Mouse (Mus musculus): Measurements from ENCODE around the gene Trpc7. TPM values are rescaled to one million over a fixed set of nuclear protein-coding genes. Genes with fewer than 3 reads are reported as not detected.
A peak's percentile ranks its signal among the peaks of the same experiment; 100 is the strongest.

The Trpc7 gene
- polyA plus RNA-seq, 1 experiment, result 0.27 TPM

DNA sequence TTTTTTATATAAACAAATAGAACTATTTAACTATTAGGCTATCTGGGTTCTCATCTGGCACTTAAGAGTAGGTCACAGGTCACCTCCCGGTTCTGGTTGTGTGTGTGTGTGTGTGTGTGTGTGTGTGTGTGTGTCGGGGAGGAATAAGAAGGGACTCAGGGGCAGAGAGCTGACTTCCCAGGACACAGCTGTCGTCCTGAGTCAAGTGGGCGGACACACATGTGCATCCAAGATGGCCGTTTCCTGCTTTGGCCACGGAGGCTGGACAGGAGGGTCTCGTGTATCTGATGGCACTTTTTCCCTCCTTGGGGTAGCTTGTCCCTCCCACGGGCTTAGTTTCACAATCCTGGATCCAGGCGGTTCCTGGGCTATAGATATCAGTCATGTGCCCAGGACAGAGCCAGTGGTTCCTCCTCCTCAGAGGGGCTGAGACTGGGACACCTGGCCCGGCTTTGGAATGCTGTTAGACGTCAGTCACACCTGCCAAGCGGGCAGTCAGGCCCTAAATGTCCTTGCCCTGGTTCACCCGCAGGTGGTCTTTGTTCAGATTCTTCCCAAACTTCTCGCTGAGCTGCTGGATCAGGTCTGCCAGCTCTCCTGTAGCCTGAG lies 122.4 kb downstream of the Trpc7 start:
- Histone ChIP-seq H3K27me3 (ENCODE audit: control insufficient read depth, insufficient read depth, low read length) (no peaks in the 10 kb centered on the region; the same call in 1 of the 2 replicates), H3K4me3 (ENCODE audit: low read depth, low read length) (no peak overlapping the region), H3K27ac (ENCODE audit: insufficient read depth, low read depth, low read length) (no peak overlapping the region), H3K4me1 (ENCODE audit: control insufficient read depth, insufficient read depth, insufficient read length, low read length) (peaks cover 3% of the 10 kb centered on the region; the same call in 1 of the 2 replicates), H3K36me3 (ENCODE audit: control insufficient read depth, insufficient read depth, low read length) (no peaks in the 10 kb centered on the region)
- no peak for TF ChIP-seq CTCF (IDR thresholded peaks at IDR 0.05; ENCODE audit: extremely low read depth, insufficient read length, insufficient replicate concordance, low read depth, low read length)
- no peak for TF ChIP-seq POLR2A (IDR thresholded peaks at IDR 0.05; ENCODE audit: low read depth, low read length)
- WGBS, result 51% methylated on average over 14 of the region's 14 CpGs

- H3K27ac ChIP-seq (ENCODE audit: insufficient read depth, low read depth, low read length), result no peak overlapping the region
- no peak overlapping the region for H3K4me3 ChIP-seq (ENCODE audit: low read depth, low read length)
- no peak for TF ChIP-seq CTCF (IDR thresholded peaks at IDR 0.05; ENCODE audit: extremely low read depth, insufficient read length, insufficient replicate concordance, low read depth, low read length)
- TF ChIP-seq POLR2A (IDR thresholded peaks at IDR 0.05; ENCODE audit: low read depth, low read length), result no peak
- 39% methylated on average over 3 of the region's 3 CpGs for WGBS
- no peaks in the 10 kb centered on the region for H3K36me3 ChIP-seq (ENCODE audit: control insufficient read depth, insufficient read depth, low read length)
- no peaks in the 10 kb centered on the region; the same call in 1 of the 2 replicates for H3K27me3 ChIP-seq (ENCODE audit: control insufficient read depth, insufficient read depth, low read length)
- H3K4me1 ChIP-seq (ENCODE audit: control insufficient read depth, insufficient read depth, insufficient read length, low read length), result peaks cover 3% of the 10 kb centered on the region; the same call in 1 of the 2 replicates
Measured at GRCm38 (mm10) chr13:56772592-56772991, 123.2 kb downstream of the Trpc7 start.

DNA sequence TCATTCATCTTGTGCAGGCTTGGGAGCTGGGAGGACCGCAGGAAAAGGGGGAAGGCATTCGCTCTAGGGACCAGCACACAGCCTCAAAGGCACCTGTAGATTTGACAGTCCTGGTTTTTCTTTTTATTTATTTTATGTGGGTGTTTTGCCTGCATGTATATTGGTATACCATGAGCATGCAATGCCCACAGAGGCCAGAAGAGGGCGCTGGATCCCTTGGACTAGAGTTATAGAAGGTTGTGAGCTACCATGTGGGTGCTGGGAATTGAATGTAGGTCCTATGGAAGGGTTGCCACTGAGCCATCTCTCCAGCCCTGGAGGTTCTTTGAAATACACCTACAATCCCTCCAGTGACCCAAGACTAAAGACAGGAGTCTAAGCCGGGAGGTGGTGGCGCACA lies 125.0 kb downstream of the Trpc7 start:
- WGBS, result 69% methylated on average over 5 of the region's 5 CpGs
- H3K4me3 ChIP-seq (ENCODE audit: low read depth, low read length), result no peak overlapping the region
- H3K4me1 ChIP-seq (ENCODE audit: control insufficient read depth, insufficient read depth, insufficient read length, low read length), result peaks cover 3% of the 10 kb centered on the region; the same call in 1 of the 2 replicates
- TF ChIP-seq CTCF (IDR thresholded peaks at IDR 0.05; ENCODE audit: extremely low read depth, insufficient read length, insufficient replicate concordance, low read depth, low read length) (0 out of 2 replicates have a peak, but pooled peaks have one; percentile 19), POLR2A (IDR thresholded peaks at IDR 0.05; ENCODE audit: low read depth, low read length) (no peak)
- H3K36me3 ChIP-seq (ENCODE audit: control insufficient read depth, insufficient read depth, low read length), result no peaks in the 10 kb centered on the region
- no peak overlapping the region for H3K27ac ChIP-seq (ENCODE audit: insufficient read depth, low read depth, low read length)
- H3K27me3 ChIP-seq (ENCODE audit: control insufficient read depth, insufficient read depth, low read length), result no peaks in the 10 kb centered on the region; the same call in 1 of the 2 replicates

GRCm38 (mm10) chr13:56770136-56770578 lies 125.6 kb downstream of the Trpc7 start:
- no peak overlapping the region for H3K4me3 ChIP-seq (ENCODE audit: low read depth, low read length)
- H3K27ac ChIP-seq (ENCODE audit: insufficient read depth, low read depth, low read length), result no peak overlapping the region
- peaks cover 3% of the 10 kb centered on the region; the same call in 1 of the 2 replicates for H3K4me1 ChIP-seq (ENCODE audit: control insufficient read depth, insufficient read depth, insufficient read length, low read length)
- no peak for TF ChIP-seq CTCF (IDR thresholded peaks at IDR 0.05; ENCODE audit: extremely low read depth, insufficient read length, insufficient replicate concordance, low read depth, low read length)
- TF ChIP-seq POLR2A (IDR thresholded peaks at IDR 0.05; ENCODE audit: low read depth, low read length), result no peak
- WGBS, result 81% methylated on average over 1 of the region's 1 CpGs
- H3K27me3 ChIP-seq (ENCODE audit: control insufficient read depth, insufficient read depth, low read length), result no peaks in the 10 kb centered on the region; the same call in 1 of the 2 replicates
- H3K36me3 ChIP-seq (ENCODE audit: control insufficient read depth, insufficient read depth, low read length), result no peaks in the 10 kb centered on the region

DNA sequence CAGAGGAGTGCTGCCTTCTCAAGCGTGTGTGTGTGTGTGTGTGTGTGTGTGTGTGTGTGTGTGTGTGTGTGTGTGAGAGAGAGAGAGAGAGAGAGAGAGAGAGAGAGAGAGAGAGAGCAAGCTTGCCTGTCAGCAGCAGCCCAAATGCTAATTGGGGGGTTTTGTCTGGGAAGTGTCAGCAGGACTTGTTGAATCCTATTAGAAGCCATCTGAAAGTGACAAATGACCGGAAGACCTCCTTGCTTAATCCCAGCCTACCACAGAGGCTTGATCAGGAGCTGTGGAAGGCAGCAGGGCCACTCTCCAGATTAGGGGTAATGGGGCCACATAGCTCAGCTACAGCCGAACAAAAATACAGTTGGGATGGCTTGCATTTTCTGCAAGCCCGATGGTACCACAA lies 126.4 kb downstream of the Trpc7 start:
- Histone ChIP-seq H3K4me3 (ENCODE audit: low read depth, low read length) (no peak overlapping the region), H3K36me3 (ENCODE audit: control insufficient read depth, insufficient read depth, low read length) (no peaks in the 10 kb centered on the region), H3K4me1 (ENCODE audit: control insufficient read depth, insufficient read depth, insufficient read length, low read length) (peaks cover 5% of the 10 kb centered on the region; the same call in 1 of the 2 replicates), H3K27me3 (ENCODE audit: control insufficient read depth, insufficient read depth, low read length) (no peaks in the 10 kb centered on the region; the same call in 1 of the 2 replicates), H3K27ac (ENCODE audit: insufficient read depth, low read depth, low read length) (no peak overlapping the region)
- no peak for TF ChIP-seq POLR2A (IDR thresholded peaks at IDR 0.05; ENCODE audit: low read depth, low read length)
- TF ChIP-seq CTCF (IDR thresholded peaks at IDR 0.05; ENCODE audit: extremely low read depth, insufficient read length, insufficient replicate concordance, low read depth, low read length), result no peak
- 72% methylated on average over 4 of the region's 4 CpGs for WGBS

GRCm38 (mm10) chr13:56766211-56766610 lies 129.6 kb downstream of the Trpc7 start:
- H3K27me3 ChIP-seq (ENCODE audit: control insufficient read depth, insufficient read depth, low read length), result no peaks in the 10 kb centered on the region
- TF ChIP-seq POLR2A (IDR thresholded peaks at IDR 0.05; ENCODE audit: low read depth, low read length) (no peak), CTCF (IDR thresholded peaks at IDR 0.05; ENCODE audit: extremely low read depth, insufficient read length, insufficient replicate concordance, low read depth, low read length) (no peak)
- H3K36me3 ChIP-seq (ENCODE audit: control insufficient read depth, insufficient read depth, low read length), result no peaks in the 10 kb centered on the region
- no peak overlapping the region for H3K4me3 ChIP-seq (ENCODE audit: low read depth, low read length)
- no peak overlapping the region for H3K27ac ChIP-seq (ENCODE audit: insufficient read depth, low read depth, low read length)
- 0 out of 2 replicates have a peak, but pooled peaks cover 2% of the 10 kb centered on the region for H3K4me1 ChIP-seq (ENCODE audit: control insufficient read depth, insufficient read depth, insufficient read length, low read length)
- WGBS, result 56% methylated on average over 5 of the region's 5 CpGs

DNA sequence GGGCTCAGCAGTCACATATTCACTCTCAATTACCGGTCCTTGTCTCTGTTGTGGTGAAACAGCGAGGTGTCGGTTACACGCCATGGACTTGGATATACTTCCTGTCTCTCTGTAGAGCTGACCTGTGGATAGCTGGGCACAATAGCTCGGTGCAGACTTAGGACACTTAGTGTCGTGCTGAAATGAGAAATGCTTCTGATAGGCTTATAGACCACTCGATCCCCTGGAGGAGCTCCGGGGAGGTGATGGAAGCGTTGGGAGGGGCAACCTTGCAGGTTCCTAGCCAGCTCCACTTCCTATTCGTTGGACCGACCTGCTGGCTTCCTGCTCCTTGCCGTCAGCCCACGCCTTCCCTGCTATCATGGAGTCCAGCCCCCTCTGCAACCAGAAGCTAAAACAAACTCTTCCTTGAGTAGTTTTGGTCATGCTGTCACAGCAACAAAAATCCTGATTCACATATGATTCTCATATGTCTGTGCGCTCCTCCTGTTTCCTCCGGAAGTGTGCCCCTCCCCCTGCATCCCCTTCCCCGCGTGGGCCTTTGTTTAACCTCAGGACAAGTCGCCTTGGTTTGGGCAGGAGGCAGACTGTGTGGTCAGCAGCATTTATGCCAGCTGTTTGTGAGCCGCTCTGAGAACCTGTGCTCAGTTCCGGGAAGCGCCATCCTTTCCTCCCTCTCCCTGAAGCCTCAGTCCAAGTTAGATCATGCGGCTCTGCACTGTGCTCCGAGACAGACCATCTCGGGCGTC lies 130.3 kb downstream of the Trpc7 start:
- H3K4me3 ChIP-seq (ENCODE audit: low read depth, low read length), result peak overlapping the region; percentile 46
- H3K4me1 ChIP-seq (ENCODE audit: control insufficient read depth, insufficient read depth, insufficient read length, low read length), result 0 out of 2 replicates have a peak, but pooled peaks cover 2% of the 10 kb centered on the region
- no peak for TF ChIP-seq CTCF (IDR thresholded peaks at IDR 0.05; ENCODE audit: extremely low read depth, insufficient read length, insufficient replicate concordance, low read depth, low read length)
- TF ChIP-seq POLR2A (IDR thresholded peaks at IDR 0.05; ENCODE audit: low read depth, low read length), result no peak
- 44% methylated on average over 25 of the region's 25 CpGs for WGBS
- H3K36me3 ChIP-seq (ENCODE audit: control insufficient read depth, insufficient read depth, low read length), result no peaks in the 10 kb centered on the region
- no peak overlapping the region for H3K27ac ChIP-seq (ENCODE audit: insufficient read depth, low read depth, low read length)
- H3K27me3 ChIP-seq (ENCODE audit: control insufficient read depth, insufficient read depth, low read length), result no peaks in the 10 kb centered on the region
